Mouse (Mus musculus) embryonic fibroblast, embryonic 13.5 days (primary cell): ENCODE results near the gene Rdh9.

Experiments
- CTCF ChIP-seq: IDR thresholded peaks from 2 replicates; pipeline ENCODE4 v1.5.1; 2011; ENCODE audit warnings: mild to moderate bottlenecking, control low read depth, low read length, moderate library complexity, borderline replicate concordance; ENCODE audit not compliant: insufficient read depth
- POLR2A ChIP-seq: IDR thresholded peaks from 2 replicates; pipeline ENCODE4 v1.6.1; 2011; ENCODE audit warnings: low read depth, mild to moderate bottlenecking, control low read depth, low read length, moderate library complexity

DNA sequence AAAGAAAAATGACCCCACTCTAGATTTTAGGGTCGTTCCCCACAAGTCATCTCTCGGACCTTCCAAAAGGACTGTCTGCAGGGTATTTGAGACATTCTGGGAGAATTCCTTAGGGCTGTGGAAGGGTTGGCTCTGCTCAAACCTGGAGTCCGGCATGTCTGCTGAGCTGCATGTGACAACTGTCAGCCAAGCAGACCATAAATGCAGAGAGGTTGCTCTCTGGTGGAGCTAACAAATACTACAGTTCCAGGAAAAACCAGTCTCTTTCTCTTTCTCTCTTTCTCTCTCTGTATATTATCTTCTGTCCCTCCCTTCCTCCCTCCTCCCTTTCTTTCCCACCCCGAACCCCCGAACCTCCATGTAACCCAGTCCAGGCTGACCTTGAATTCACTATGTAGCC lies 41.8 kb upstream of the Rdh9 start:
- TF ChIP-seq CTCF (0 out of 2 replicates have a peak, but pooled peaks have one; percentile 15), POLR2A (no peak)
